Mouse (Mus musculus) lung, embryonic 15.5 days (tissue): Measurements from ENCODE around the gene Vamp1. TPM values are rescaled to one million over a fixed set of nuclear protein-coding genes. Genes with fewer than 3 reads are reported as not detected.

Experiments
- microRNA-seq: library from miRNA; unstranded; fragments of <30 nt; microRNA quantifications from one replicate; pipeline ENCODE4, GENCODE M21; 2016
- polyA plus RNA-seq: library from polyadenylated mRNA; unstranded; fragments of >200 nt; fragmentation: Nextera tagmentation; extraction: Ambion mirVana; gene quantifications from 2 replicates; pipeline ENCODE4 v1.2.1, GENCODE M21; 2015

The Vamp1 gene
- polyA plus RNA-seq, 1 experiment from 2014 or later: 5.4 TPM

Small RNA genes within 50 kb of the gene (microRNA-seq; reads per million reads assigned to microRNA genes)
- gene Mir3098 (0.74 reads per million), gene Mir8113 (not detected)

Other genes starting within 250 kb of the Vamp1 start
- gene Pianp, start 218.9 kb upstream of the Vamp1 start, polyA plus RNA-seq: 0.74 and 0.96 TPM in 2 replicates
- 21.3 and 24.4 TPM in 2 replicates for gene Zfp384, start 206.4 kb upstream of the Vamp1 start, polyA plus RNA-seq
- 138 and 149 TPM in 2 replicates for gene Ing4, start 175.8 kb upstream of the Vamp1 start, polyA plus RNA-seq
- gene Acrbp, start 165.9 kb upstream of the Vamp1 start, polyA plus RNA-seq: 10.8 and 12.9 TPM in 2 replicates
- 0.38 and 0.69 TPM in 2 replicates for gene Lpar5, start 147.6 kb upstream of the Vamp1 start, polyA plus RNA-seq
- 68.5 and 69.3 TPM in 2 replicates for gene Chd4, start 119.6 kb upstream of the Vamp1 start, polyA plus RNA-seq
- gene Nop2, start 83.6 kb upstream of the Vamp1 start, polyA plus RNA-seq: 56.5 and 58.8 TPM in 2 replicates
- 5.7 and 6.8 TPM in 2 replicates for gene Iffo1, start 70.3 kb upstream of the Vamp1 start, polyA plus RNA-seq
- 1,765 and 1,844 TPM in 2 replicates for gene Gapdh, start 49.1 kb upstream of the Vamp1 start, polyA plus RNA-seq
- 136 and 139 TPM in 2 replicates for gene Ncapd2, start 23.9 kb upstream of the Vamp1 start, polyA plus RNA-seq
- 208 and 224 TPM in 2 replicates for gene Mrpl51, start 23.8 kb upstream of the Vamp1 start, polyA plus RNA-seq
- 7.0 and 10.9 TPM in 2 replicates for gene Tapbpl, start 16.3 kb downstream of the Vamp1 start, polyA plus RNA-seq
- gene Cd27, start 21.5 kb downstream of the Vamp1 start, polyA plus RNA-seq: 2.6 and 4.5 TPM in 2 replicates
- 0.22 and 0.31 TPM in 2 replicates for gene Tuba3a, start 70.5 kb downstream of the Vamp1 start, polyA plus RNA-seq
- gene Ltbr, start 98.3 kb downstream of the Vamp1 start, polyA plus RNA-seq: 79.1 and 82.5 TPM in 2 replicates
- 5.0 and 5.8 TPM in 2 replicates for gene Scnn1a, start 105.1 kb downstream of the Vamp1 start, polyA plus RNA-seq
- 88.3 and 101 TPM in 2 replicates for gene Tnfrsf1a, start 133.8 kb downstream of the Vamp1 start, polyA plus RNA-seq
- gene Plekhg6, start 165.2 kb downstream of the Vamp1 start, polyA plus RNA-seq: 0.31 and 0.36 TPM in 2 replicates